Mouse (Mus musculus) liver, embryonic 13.5 days (tissue): ENCODE results near the gene Ltbr. TPM values are rescaled to one million over a fixed set of nuclear protein-coding genes. Genes with fewer than 3 reads are reported as not detected.

Experiments used
- ATAC-seq: fragments of 200-750 bp; cut with Nextera tagmentation; 2 replicates; pipeline ENCODE4 v1.8.0; 2017; ENCODE audit warnings: low read depth, mild to moderate bottlenecking, moderate number of reproducible peaks, moderate library complexity
- DNase-seq: peaks from one replicate; pipeline ENCODE4 v3.0.0; 2022
- H3K27ac ChIP-seq: fragments of 300-500 bp; sonication (generic); 2 replicates; pipeline ENCODE4 v1.5.1; 2015; ENCODE audit warnings: moderate library complexity, mild to moderate bottlenecking, inconsistent platforms
- H3K27me3 ChIP-seq: fragments of 300-500 bp; sonication (generic); 2 replicates; pipeline ENCODE4 v1.6.1; 2015; ENCODE audit warnings: mild to moderate bottlenecking, inconsistent platforms
- H3K36me3 ChIP-seq: fragments of 300-500 bp; sonication (generic); 2 replicates; pipeline ENCODE4 v1.6.1; 2015; ENCODE audit warnings: mild to moderate bottlenecking, inconsistent platforms
- H3K4me1 ChIP-seq: fragments of 300-500 bp; sonication (generic); replicated peaks from 2 replicates; pipeline ENCODE4 v1.6.1; 2015; ENCODE audit warnings: inconsistent platforms
- H3K4me2 ChIP-seq: fragments of 300-500 bp; sonication (generic); 2 replicates; pipeline ENCODE4 v1.6.1; 2015; ENCODE audit warnings: inconsistent platforms, mild to moderate bottlenecking, moderate library complexity
- H3K4me3 ChIP-seq: fragments of 300-500 bp; sonication (generic); replicated peaks from 2 replicates; pipeline ENCODE4 v1.5.1; 2015; ENCODE audit warnings: mild to moderate bottlenecking, inconsistent platforms
- H3K9ac ChIP-seq: fragments of 300-500 bp; sonication (generic); 2 replicates; pipeline ENCODE4 v1.6.1; 2015; ENCODE audit warnings: mild to moderate bottlenecking, inconsistent platforms
- H3K9me3 ChIP-seq: fragments of 300-500 bp; sonication (generic); replicated peaks from 2 replicates; pipeline ENCODE4 v1.6.1; 2016; ENCODE audit warnings: inconsistent platforms
- WGBS: fragments of 180-500 bp; shearing (Covaris S2); methylation state at CpG from one replicate; pipeline ENCODE4 v1.1.7; 2015; ENCODE audit not compliant: insufficient replicate concordance; 5-methylcytosine and 5-hydroxymethylcytosine counted together
- polyA plus RNA-seq: library from polyadenylated mRNA; unstranded; fragments of >200 nt; fragmentation: Nextera tagmentation; extraction: Ambion mirVana; gene quantifications from 2 replicates; pipeline ENCODE4 v1.2.1, GENCODE M21; 2015

Ltbr gene
- polyA plus RNA-seq, 1 experiment from 2014 or later: 18.4 TPM

DNA sequence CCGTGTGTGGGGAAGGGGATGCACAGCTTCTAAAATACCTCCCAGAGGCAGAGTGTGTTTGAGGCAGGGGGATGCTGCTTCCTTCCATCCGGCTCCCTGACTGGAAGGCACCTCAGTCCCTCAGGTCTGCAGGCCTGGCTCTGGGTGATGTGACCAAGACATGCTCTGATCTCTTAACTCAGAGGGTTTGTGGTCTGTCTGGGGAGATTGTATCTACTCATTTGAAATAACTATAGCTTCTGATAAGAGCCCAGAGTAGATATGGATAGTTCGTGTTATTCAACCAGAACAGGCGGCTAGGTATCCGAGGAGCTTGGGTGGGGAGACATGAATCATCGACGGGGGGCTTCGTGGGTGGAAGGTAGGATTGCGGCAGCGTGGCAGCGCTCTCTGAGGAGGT is 39.5 kb upstream of the Ltbr start:
- ATAC-seq (no peak), DNase-seq (no peak)
- H3K9me3 ChIP-seq: no peaks in the 10 kb centered on the region
- H3K27ac ChIP-seq: no peak overlapping the region
- WGBS: 24% methylated on average over 11 of the region's 11 CpGs
- H3K4me3 ChIP-seq: no peak overlapping the region
- peaks cover 74% of the 10 kb centered on the region for H3K4me1 ChIP-seq
- H3K9ac ChIP-seq: no peak overlapping the region
- H3K4me2 ChIP-seq: peak overlapping the region; percentile 43
- H3K27me3 ChIP-seq: no peaks in the 10 kb centered on the region
- H3K36me3 ChIP-seq: peaks cover 13% of the 10 kb centered on the region

- WGBS: 43% methylated on average over 4 of the region's 4 CpGs
- peaks cover 75% of the 10 kb centered on the region for H3K4me1 ChIP-seq
These were observed 39.1 kb upstream of the Ltbr start for GRCm38 (mm10) chr6:125352811-125353210.

DNA sequence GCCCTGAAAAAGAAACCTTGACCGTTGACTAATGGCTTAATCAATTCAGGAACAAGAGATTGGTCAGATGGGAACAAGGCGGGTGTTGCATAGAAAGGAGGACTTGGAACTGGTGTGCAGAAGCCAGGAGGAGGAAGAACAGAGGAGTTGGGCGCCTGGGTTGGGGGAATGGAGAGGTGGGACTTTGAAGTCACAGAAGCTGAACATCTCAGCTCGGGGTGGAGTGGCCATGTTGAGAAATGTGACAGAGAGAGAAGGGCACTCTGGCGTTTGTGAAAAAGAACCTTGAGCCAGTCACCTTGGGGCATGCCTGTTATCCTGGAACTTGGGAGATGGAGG is 38.3 kb upstream of the Ltbr start:
- ATAC-seq: no peak
- Histone ChIP-seq H3K36me3 (peaks cover under 1% of the 10 kb centered on the region), H3K27ac (no peak overlapping the region; the same call in 1 of the 2 replicates), H3K9me3 (no peaks in the 10 kb centered on the region), H3K27me3 (no peaks in the 10 kb centered on the region), H3K4me1 (peaks cover 75% of the 10 kb centered on the region), H3K4me2 (peak overlapping the region; percentile 69), H3K9ac (no peak overlapping the region), H3K4me3 (peak overlapping the region; percentile 65; the same call in 1 of the 2 replicates)
- WGBS: 34% methylated on average over 5 of the region's 5 CpGs
- DNase-seq: no peak

More at GRCm38 (mm10) chr6:125352811-125353210, 39.1 kb upstream of the Ltbr start:
- ATAC-seq (no peak), DNase-seq (no peak)
- Histone ChIP-seq H3K4me3 (no peak overlapping the region), H3K4me2 (peak overlapping the region; percentile 43), H3K36me3 (peaks cover 9% of the 10 kb centered on the region), H3K27me3 (no peaks in the 10 kb centered on the region), H3K27ac (no peak overlapping the region), H3K9ac (no peak overlapping the region), H3K9me3 (no peaks in the 10 kb centered on the region)

DNA sequence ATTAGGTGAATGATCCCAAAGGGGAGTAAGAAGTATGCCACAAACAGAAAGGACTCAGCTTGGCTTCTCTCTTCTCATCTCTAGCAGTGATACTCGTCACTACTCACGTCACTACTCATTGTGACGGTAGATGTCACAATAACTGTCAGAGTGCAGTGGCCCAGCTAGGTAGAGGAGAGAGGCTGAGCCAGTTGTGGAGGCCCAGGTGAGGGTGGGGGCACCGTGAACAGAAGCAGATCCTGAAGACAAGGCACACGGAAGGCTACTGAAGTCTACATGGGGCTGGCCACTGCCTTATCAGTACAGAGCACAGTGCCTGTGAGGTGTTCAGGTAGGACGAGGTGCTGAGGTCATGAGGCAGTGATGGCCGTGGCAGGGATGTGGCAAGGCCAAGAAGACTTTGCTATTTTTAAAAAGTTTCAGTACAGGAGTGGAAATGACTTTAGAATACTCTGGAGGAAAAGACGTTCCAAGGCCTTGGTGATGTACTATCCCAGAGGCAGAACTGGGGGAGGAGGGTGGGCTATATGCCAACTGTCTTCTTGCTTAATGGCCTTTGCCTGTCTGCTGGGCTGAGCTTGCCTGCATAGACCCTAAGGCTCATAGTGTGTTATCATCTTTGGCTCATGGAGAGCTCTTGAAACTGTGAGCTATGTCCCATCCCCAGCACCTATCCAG is 37.8 kb upstream of the Ltbr start:
- Histone ChIP-seq H3K4me1 (peaks cover 75% of the 10 kb centered on the region), H3K4me2 (peak overlapping the region; percentile 69), H3K36me3 (no peaks in the 10 kb centered on the region), H3K4me3 (peak overlapping the region; percentile 65; the same call in 1 of the 2 replicates), H3K9ac (no peak overlapping the region), H3K27ac (no peak overlapping the region; the same call in 1 of the 2 replicates), H3K9me3 (no peaks in the 10 kb centered on the region), H3K27me3 (no peaks in the 10 kb centered on the region)
- 27% methylated on average over 8 of the region's 8 CpGs for WGBS
- ATAC-seq (no peak), DNase-seq (no peak)

- H3K4me2 ChIP-seq: peak overlapping the region; percentile 69
- peak overlapping the region; percentile 77; the same call in 1 of the 2 replicates for H3K9ac ChIP-seq
- H3K4me1 ChIP-seq: peaks cover 72% of the 10 kb centered on the region
- H3K4me3 ChIP-seq: peak overlapping the region; percentile 65
- H3K27me3 ChIP-seq: no peaks in the 10 kb centered on the region
- H3K27ac ChIP-seq: 0 out of 2 replicates have a peak overlapping the region, but pooled peaks have one; percentile 77
- DNase-seq (no peak), ATAC-seq (no peak)
- 65% methylated on average over 2 of the region's 2 CpGs for WGBS
- H3K9me3 ChIP-seq: no peaks in the 10 kb centered on the region
- no peaks in the 10 kb centered on the region for H3K36me3 ChIP-seq
These were observed 37.3 kb upstream of the Ltbr start for GRCm38 (mm10) chr6:125350995-125351324.

- no peak for ATAC-seq
- 7% methylated on average over 20 of the region's 20 CpGs for WGBS
- peaks cover 72% of the 10 kb centered on the region for H3K4me1 ChIP-seq
These were observed 36.7 kb upstream of the Ltbr start for GRCm38 (mm10) chr6:125350231-125350994.

DNA sequence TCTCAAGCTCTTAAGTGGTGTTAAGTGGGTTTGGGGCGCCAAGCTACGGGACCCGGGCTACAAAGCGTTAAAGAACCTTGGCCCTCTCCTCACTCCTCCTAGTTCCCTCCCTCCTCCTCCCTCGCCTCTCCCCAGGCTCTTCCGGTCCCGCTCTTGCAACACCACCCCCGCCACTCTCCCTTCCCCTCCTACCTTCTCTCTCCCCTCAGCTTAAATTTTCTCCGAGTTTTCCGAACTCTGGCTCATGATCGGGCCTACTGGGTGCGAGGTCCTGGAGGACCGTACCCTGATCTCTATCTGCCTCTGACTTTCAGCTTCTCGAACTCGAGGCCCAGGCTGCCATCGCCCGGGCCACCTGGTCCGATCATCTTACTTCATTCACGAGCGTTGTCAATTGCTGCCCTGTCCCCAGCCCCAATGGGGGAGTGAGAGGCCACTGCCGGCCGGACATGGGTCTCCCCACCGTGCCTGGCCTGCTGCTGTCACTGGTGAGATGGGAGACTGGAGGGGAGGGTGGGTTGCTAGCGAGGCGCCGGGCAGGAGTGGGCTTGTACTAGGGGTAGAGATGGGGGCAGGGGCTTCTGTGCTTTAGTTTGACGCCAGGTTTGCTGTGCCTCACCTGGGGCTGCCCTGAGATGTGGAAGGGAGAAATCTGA is 36.0 kb upstream of the Ltbr start:
- peak overlapping the region; percentile 77 for H3K9ac ChIP-seq
- peak; percentile 72 for ATAC-seq
- H3K36me3 ChIP-seq: no peaks in the 10 kb centered on the region
- peak; percentile 23 for DNase-seq
- no peaks in the 10 kb centered on the region for H3K9me3 ChIP-seq
- peaks cover 68% of the 10 kb centered on the region for H3K4me1 ChIP-seq
- H3K27me3 ChIP-seq: no peaks in the 10 kb centered on the region
- H3K27ac ChIP-seq: peak overlapping the region; percentile 77
- peak overlapping the region; percentile 69 for H3K4me2 ChIP-seq
- under 1% methylated on average over 27 of the region's 27 CpGs for WGBS
- peak overlapping the region; percentile 65 for H3K4me3 ChIP-seq

More at GRCm38 (mm10) chr6:125350231-125350994, 36.7 kb upstream of the Ltbr start:
- no peak for DNase-seq
- peak overlapping the region; percentile 77 for H3K27ac ChIP-seq
- H3K9ac ChIP-seq: peak overlapping the region; percentile 77
- peak overlapping the region; percentile 69 for H3K4me2 ChIP-seq
- no peaks in the 10 kb centered on the region for H3K27me3 ChIP-seq
- H3K4me3 ChIP-seq: peak overlapping the region; percentile 65
- no peaks in the 10 kb centered on the region for H3K9me3 ChIP-seq
- no peaks in the 10 kb centered on the region for H3K36me3 ChIP-seq

DNA sequence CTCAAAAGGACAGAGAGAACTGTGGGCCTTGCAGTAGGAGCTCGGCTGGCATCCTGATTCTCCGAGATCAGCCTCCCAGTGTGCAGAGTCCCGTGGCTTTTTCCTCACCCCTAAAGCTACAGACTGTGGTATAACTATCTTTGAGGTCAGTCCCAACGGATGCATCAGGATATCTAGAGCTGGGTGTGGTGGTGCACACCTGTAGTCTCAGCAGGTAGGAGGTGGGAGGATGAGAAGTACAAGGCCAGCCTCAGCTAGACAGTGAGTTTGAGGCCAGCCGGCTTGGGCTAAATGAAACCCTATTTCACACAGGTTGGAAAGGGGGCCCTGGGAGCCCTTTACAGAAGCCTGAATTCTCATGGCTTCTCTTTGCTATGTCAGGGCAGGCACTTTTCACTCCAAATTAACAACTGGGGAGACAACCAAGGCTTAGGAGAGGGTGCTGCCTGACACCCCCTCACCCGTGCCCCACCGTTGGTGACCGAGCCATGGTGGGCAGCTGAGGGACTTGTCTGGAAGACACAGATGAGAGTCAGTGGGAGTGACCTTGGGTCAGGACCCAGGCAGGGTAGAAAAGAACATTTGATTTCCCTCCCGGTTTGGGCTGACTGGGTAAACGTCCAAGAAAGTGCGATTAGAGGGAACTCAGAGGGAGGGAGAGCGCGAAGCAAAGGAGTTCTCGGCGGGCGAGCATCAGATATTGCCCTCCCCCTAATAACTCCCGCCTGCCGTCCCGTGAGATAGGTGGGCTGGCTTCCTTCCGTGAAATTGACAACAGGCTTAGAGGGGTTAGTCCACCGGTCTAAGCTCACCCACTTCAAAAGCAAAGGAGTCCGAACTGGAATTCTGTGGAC is 35.3 kb upstream of the Ltbr start, which contains the start of gene Tnfrsf1a:
Gene Tnfrsf1a (plus strand): TSS at position 642 of the 854 bp plus-strand sequence.
- Histone ChIP-seq H3K4me1 (peaks cover 62% of the 10 kb centered on the region), H3K9me3 (no peaks in the 10 kb centered on the region), H3K4me2 (peak within 1 kb of the TSS; percentile 69), H3K27me3 (no peaks in the 10 kb centered on the region), H3K27ac (peak within 1 kb of the TSS; percentile 77), H3K36me3 (no peaks in the 10 kb centered on the region), H3K9ac (peak within 1 kb of the TSS; percentile 77), H3K4me3 (peak within 1 kb of the TSS; percentile 65)
- DNase-seq (no peak), ATAC-seq (0 out of 2 replicates have a peak, but pooled peaks have one; percentile 6)
- WGBS: 8% methylated on average over 22 of the region's 22 CpGs

- no peaks in the 10 kb centered on the region for H3K36me3 ChIP-seq
- H3K4me2 ChIP-seq: no peak overlapping the region
- no peak overlapping the region; the same call in 1 of the 2 replicates for H3K27ac ChIP-seq
- 42% methylated on average over 2 of the region's 2 CpGs for WGBS
- H3K9ac ChIP-seq: no peak overlapping the region
- no peaks in the 10 kb centered on the region for H3K9me3 ChIP-seq
- no peak overlapping the region for H3K4me3 ChIP-seq
- ATAC-seq (no peak), DNase-seq (no peak)
- H3K27me3 ChIP-seq: no peaks in the 10 kb centered on the region
- H3K4me1 ChIP-seq: peaks cover 52% of the 10 kb centered on the region
These were observed 32.3 kb upstream of the Ltbr start for GRCm38 (mm10) chr6:125346029-125346428.

- DNase-seq (no peak), ATAC-seq (no peak)
- Histone ChIP-seq H3K4me2 (no peak overlapping the region), H3K36me3 (no peaks in the 10 kb centered on the region), H3K27ac (no peak overlapping the region; the same call in 1 of the 2 replicates), H3K9ac (no peak overlapping the region), H3K9me3 (no peaks in the 10 kb centered on the region), H3K4me3 (no peak overlapping the region), H3K27me3 (no peaks in the 10 kb centered on the region), H3K4me1 (peaks cover 48% of the 10 kb centered on the region)
- 32% methylated on average over 1 of the region's 1 CpGs for WGBS
These were observed 31.9 kb upstream of the Ltbr start for GRCm38 (mm10) chr6:125345625-125346024.
